Mouse (Mus musculus) midbrain, embryonic 12.5 days (tissue): ENCODE results near the gene Phlpp1. TPM values are rescaled to one million over a fixed set of nuclear protein-coding genes. Genes with fewer than 3 reads are reported as not detected.

Experiments
- ATAC-seq: fragments of 200-750 bp; cut with Nextera tagmentation; 2 replicates; pipeline ENCODE4 v1.8.0; 2017; ENCODE audit warnings: low read depth, moderate TSS enrichment, moderate library complexity; ENCODE audit not compliant: low FRiP score
- H3K27ac ChIP-seq: fragments of 300-500 bp; sonication (generic); replicated peaks from 2 replicates; pipeline ENCODE4 v1.5.1; 2016; ENCODE audit warnings: mild to moderate bottlenecking
- H3K27me3 ChIP-seq: fragments of 300-500 bp; sonication (generic); 2 replicates; pipeline ENCODE4 v1.6.1; 2016; ENCODE audit warnings: mild to moderate bottlenecking
- H3K36me3 ChIP-seq: fragments of 300-500 bp; sonication (generic); 2 replicates; pipeline ENCODE4 v1.6.1; 2016
- H3K4me1 ChIP-seq: fragments of 300-500 bp; sonication (generic); 2 replicates; pipeline ENCODE4 v1.6.1; 2016
- H3K4me2 ChIP-seq: fragments of 300-500 bp; sonication (generic); replicated peaks from 2 replicates; pipeline ENCODE4 v1.6.1; 2016; ENCODE audit warnings: mild to moderate bottlenecking, moderate library complexity
- H3K4me3 ChIP-seq: fragments of 300-500 bp; sonication (generic); 2 replicates; pipeline ENCODE4 v1.5.1; 2016; ENCODE audit warnings: mild to moderate bottlenecking
- H3K9ac ChIP-seq: fragments of 300-500 bp; sonication (generic); replicated peaks from 2 replicates; pipeline ENCODE4 v1.6.1; 2016; ENCODE audit warnings: mild to moderate bottlenecking, moderate library complexity
- H3K9me3 ChIP-seq: fragments of 300-500 bp; sonication (generic); 2 replicates; pipeline ENCODE4 v1.6.1; 2016; ENCODE audit warnings: mild to moderate bottlenecking
- WGBS: fragments of 180-500 bp; shearing (Covaris S2); methylation state at CpG from one replicate; pipeline ENCODE4 v1.1.7; 2016; 5-methylcytosine and 5-hydroxymethylcytosine counted together
- polyA plus RNA-seq: library from polyadenylated mRNA; unstranded; fragments of >200 nt; fragmentation: Nextera tagmentation; extraction: Ambion mirVana; gene quantifications from 2 replicates; pipeline ENCODE4 v1.2.1, GENCODE M21; 2016

Phlpp1 gene
- polyA plus RNA-seq, 1 experiment from 2014 or later: 8.6 TPM

GRCm38 (mm10) chr1:106272916-106273315 lies 101.4 kb downstream of the Phlpp1 start:
- 45% methylated on average over 2 of the region's 2 CpGs for WGBS
- peaks cover 28% of the 10 kb centered on the region for H3K4me1 ChIP-seq
- no peak overlapping the region for H3K9ac ChIP-seq
- no peaks in the 10 kb centered on the region for H3K27me3 ChIP-seq
- ATAC-seq: no peak
- H3K9me3 ChIP-seq: no peaks in the 10 kb centered on the region
- no peak overlapping the region for H3K27ac ChIP-seq
- H3K36me3 ChIP-seq: no peaks in the 10 kb centered on the region
- no peak overlapping the region for H3K4me3 ChIP-seq
- H3K4me2 ChIP-seq: no peak overlapping the region

DNA sequence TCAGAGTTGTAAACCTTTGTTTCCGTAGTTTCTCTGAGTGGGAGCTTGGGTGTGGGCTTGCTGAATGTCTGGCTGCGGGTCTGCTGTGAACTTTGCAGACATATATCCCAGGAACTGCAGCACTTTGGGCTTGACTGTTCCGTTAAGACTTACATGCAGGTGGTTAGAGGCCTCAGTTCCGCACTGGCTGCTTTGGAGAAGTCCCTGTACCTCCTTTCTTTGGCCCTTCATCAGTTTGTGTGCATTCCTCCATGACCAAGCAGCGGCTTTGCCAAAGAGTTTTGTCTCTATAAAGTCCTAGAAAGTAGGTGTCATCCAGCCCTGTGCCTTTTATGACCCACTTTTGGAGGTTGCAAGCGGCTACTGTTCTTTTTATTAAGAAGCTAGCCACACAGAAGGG lies 102.2 kb downstream of the Phlpp1 start:
- Histone ChIP-seq H3K36me3 (no peaks in the 10 kb centered on the region), H3K4me1 (peaks cover 36% of the 10 kb centered on the region), H3K4me2 (no peak overlapping the region), H3K4me3 (no peak overlapping the region), H3K27ac (no peak overlapping the region), H3K27me3 (no peaks in the 10 kb centered on the region), H3K9ac (no peak overlapping the region), H3K9me3 (no peaks in the 10 kb centered on the region)
- WGBS: 82% methylated on average over 6 of the region's 6 CpGs
- no peak for ATAC-seq

DNA sequence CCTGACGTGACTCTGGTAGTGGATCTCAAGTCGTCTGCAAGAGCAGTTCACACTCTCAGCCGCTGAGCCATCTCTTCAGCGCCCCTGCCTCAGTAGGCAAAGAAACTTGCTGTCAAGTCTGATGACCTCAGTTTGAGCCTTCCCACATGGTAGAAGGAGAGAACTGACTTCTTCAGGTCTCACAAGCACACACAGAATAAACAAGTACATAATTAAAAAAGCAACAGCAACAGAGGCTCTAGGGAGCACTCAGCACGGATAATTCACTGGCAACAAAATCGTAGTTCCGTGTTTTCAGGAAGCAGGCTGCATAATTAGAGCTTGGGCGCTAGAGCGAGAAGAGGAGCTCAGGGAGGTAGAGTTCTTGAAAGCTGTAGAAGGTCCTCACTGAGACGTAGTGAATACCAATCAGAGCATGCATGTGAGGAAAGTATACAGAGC lies 103.0 kb downstream of the Phlpp1 start:
- H3K4me3 ChIP-seq: no peak overlapping the region
- H3K4me1 ChIP-seq: peaks cover 40% of the 10 kb centered on the region
- H3K9ac ChIP-seq: no peak overlapping the region
- no peaks in the 10 kb centered on the region for H3K36me3 ChIP-seq
- H3K27ac ChIP-seq: no peak overlapping the region
- H3K27me3 ChIP-seq: no peaks in the 10 kb centered on the region
- no peaks in the 10 kb centered on the region for H3K9me3 ChIP-seq
- no peak for ATAC-seq
- 51% methylated on average over 10 of the region's 10 CpGs for WGBS
- no peak overlapping the region for H3K4me2 ChIP-seq

DNA sequence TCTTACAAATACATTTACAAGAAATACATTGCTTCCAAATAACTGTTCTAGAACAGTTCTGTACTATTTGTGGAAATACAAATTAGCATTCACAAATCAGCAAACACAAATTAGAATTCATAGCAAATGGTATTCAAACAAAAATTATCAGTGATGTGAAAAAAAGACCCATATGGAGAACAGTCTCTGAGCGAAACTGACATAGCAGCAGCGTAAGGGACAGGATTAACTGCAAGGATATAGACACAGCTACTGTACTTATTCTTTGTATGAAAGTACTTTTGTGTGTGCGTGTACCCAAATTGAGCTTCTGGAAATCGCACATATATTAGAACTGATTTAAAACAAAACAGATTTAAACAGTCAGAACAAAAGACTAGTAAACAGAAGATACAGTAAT lies 103.6 kb downstream of the Phlpp1 start:
- no peaks in the 10 kb centered on the region for H3K9me3 ChIP-seq
- no peak overlapping the region for H3K27ac ChIP-seq
- 91% methylated on average over 4 of the region's 4 CpGs for WGBS
- H3K27me3 ChIP-seq: no peaks in the 10 kb centered on the region
- H3K9ac ChIP-seq: no peak overlapping the region
- H3K36me3 ChIP-seq: no peaks in the 10 kb centered on the region
- H3K4me2 ChIP-seq: no peak overlapping the region
- H3K4me3 ChIP-seq: no peak overlapping the region
- ATAC-seq: no peak
- H3K4me1 ChIP-seq: peaks cover 42% of the 10 kb centered on the region

GRCm38 (mm10) chr1:106275731-106276130 lies 104.2 kb downstream of the Phlpp1 start:
- H3K27ac ChIP-seq: no peak overlapping the region
- no peaks in the 10 kb centered on the region for H3K36me3 ChIP-seq
- WGBS: 87% methylated on average over 7 of the region's 7 CpGs
- no peak overlapping the region for H3K4me3 ChIP-seq
- peaks cover 42% of the 10 kb centered on the region for H3K4me1 ChIP-seq
- no peak overlapping the region for H3K4me2 ChIP-seq
- no peak for ATAC-seq
- H3K9ac ChIP-seq: no peak overlapping the region
- H3K27me3 ChIP-seq: no peaks in the 10 kb centered on the region
- no peaks in the 10 kb centered on the region for H3K9me3 ChIP-seq

GRCm38 (mm10) chr1:106276824-106277223 lies 105.3 kb downstream of the Phlpp1 start:
- H3K4me3 ChIP-seq: no peak overlapping the region
- H3K36me3 ChIP-seq: no peaks in the 10 kb centered on the region
- 79% methylated on average over 1 of the region's 1 CpGs for WGBS
- peaks cover 41% of the 10 kb centered on the region for H3K4me1 ChIP-seq
- H3K9me3 ChIP-seq: no peaks in the 10 kb centered on the region
- ATAC-seq: no peak
- H3K27ac ChIP-seq: no peak overlapping the region
- H3K4me2 ChIP-seq: no peak overlapping the region
- H3K27me3 ChIP-seq: no peaks in the 10 kb centered on the region
- H3K9ac ChIP-seq: no peak overlapping the region

DNA sequence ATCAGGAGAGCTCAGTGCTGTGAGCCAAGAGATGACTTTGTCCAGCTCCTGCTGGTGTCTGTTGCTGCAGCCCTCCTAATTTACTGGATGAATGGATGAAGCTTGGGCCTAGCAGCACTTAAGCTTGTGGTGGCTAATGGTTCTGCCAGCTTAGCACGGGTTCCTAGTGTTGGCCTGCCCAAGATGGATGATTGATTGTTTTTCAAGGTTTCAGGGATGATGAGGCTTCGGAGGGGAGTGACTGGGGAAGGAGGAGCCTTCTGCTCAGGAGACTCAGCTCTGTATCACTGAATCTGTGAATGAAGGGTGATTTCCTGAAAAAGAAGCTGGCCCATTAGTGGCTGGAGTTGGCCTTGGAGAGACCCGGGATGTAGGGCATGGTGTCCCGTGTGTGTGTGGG lies 105.7 kb downstream of the Phlpp1 start:
- no peaks in the 10 kb centered on the region for H3K9me3 ChIP-seq
- H3K4me3 ChIP-seq: no peak overlapping the region
- no peaks in the 10 kb centered on the region for H3K36me3 ChIP-seq
- H3K9ac ChIP-seq: no peak overlapping the region
- peaks cover 37% of the 10 kb centered on the region for H3K4me1 ChIP-seq
- WGBS: 68% methylated on average over 4 of the region's 4 CpGs
- H3K27ac ChIP-seq: no peak overlapping the region
- H3K27me3 ChIP-seq: no peaks in the 10 kb centered on the region
- ATAC-seq: no peak
- H3K4me2 ChIP-seq: no peak overlapping the region

DNA sequence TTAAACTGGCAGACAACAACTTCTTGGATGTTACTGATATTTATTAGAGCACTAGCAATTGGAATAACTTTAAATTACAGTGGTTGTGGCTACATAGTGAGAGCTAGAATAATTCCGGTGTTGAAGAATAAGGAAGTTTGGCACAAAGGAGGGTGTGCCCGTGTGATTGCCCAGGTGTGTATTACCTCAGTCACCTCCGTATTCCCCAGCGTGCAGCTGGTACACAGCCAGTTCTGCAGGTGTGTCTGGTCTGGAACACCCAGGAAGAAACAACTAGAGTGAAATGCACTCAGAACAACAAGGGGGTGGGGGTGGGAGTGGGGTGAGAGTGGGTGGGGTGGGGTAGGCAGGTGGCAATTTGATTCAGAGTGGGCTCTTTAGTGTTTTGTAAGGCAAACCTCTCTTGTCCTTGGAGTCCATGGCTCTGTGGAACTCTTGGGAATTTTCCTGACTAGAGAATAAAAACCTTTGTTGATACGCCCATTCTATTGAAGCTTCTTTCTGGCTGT lies 107.1 kb downstream of the Phlpp1 start:
- Histone ChIP-seq H3K9me3 (no peaks in the 10 kb centered on the region), H3K27ac (no peak overlapping the region), H3K4me2 (no peak overlapping the region), H3K4me3 (no peak overlapping the region), H3K27me3 (no peaks in the 10 kb centered on the region), H3K9ac (no peak overlapping the region), H3K4me1 (peaks cover 28% of the 10 kb centered on the region), H3K36me3 (no peaks in the 10 kb centered on the region)
- WGBS: 83% methylated on average over 5 of the region's 5 CpGs
- ATAC-seq: no peak

DNA sequence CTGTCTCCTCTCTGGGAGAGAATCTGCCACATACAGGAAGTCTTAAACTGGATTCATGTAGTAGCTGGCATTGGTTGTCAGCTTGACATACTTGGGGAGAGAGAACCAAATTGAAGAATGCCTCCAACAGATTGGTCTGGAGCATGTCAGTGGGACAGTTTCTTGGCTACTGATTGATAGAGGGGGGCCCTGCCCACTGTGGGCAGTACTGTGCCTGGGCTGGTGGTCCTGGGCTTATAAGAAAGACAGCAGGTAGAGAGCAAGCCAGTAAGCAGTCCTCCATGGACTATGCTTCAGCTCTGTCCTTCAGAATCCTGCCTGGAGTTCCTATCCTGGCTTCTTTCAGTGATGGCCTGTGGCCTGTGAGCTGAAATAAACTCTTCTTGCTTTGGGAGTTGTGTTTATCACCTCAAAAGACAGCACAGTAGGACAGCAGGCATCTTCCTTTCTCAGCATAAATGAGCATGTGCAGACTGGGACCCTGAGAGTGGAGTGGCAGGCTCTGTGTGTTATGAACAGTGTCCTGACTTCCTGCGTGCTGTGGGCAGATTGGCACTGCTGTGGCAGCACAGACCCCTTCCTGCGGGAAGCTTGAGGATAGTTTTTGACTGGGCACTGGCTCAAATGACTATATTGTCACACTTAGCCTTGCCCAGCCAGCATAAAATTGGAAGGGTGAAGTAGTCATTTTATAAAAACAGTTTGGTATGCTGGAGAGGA lies 108.0 kb downstream of the Phlpp1 start:
- no peak overlapping the region for H3K4me3 ChIP-seq
- H3K27me3 ChIP-seq: no peaks in the 10 kb centered on the region
- no peak for ATAC-seq
- H3K4me2 ChIP-seq: no peak overlapping the region
- no peaks in the 10 kb centered on the region for H3K9me3 ChIP-seq
- no peak overlapping the region for H3K27ac ChIP-seq
- no peaks in the 10 kb centered on the region for H3K36me3 ChIP-seq
- WGBS: 86% methylated on average over 2 of the region's 2 CpGs
- peaks cover 26% of the 10 kb centered on the region for H3K4me1 ChIP-seq
- no peak overlapping the region for H3K9ac ChIP-seq

GRCm38 (mm10) chr1:106280171-106280913 lies 108.8 kb downstream of the Phlpp1 start:
- no peak overlapping the region for H3K4me2 ChIP-seq

GRCm38 (mm10) chr1:106286815-106287214 lies 115.3 kb downstream of the Phlpp1 start:
- no peaks in the 10 kb centered on the region for H3K4me1 ChIP-seq
- H3K27me3 ChIP-seq: no peaks in the 10 kb centered on the region
- H3K27ac ChIP-seq: no peak overlapping the region
- no peaks in the 10 kb centered on the region for H3K9me3 ChIP-seq
- H3K36me3 ChIP-seq: no peaks in the 10 kb centered on the region
- H3K4me2 ChIP-seq: no peak overlapping the region
- no peak for ATAC-seq
- no peak overlapping the region for H3K9ac ChIP-seq
- WGBS: 96% methylated on average over 7 of the region's 7 CpGs
- no peak overlapping the region for H3K4me3 ChIP-seq

More at GRCm38 (mm10) chr1:106280171-106280913, 108.8 kb downstream of the Phlpp1 start:
- Histone ChIP-seq H3K4me1 (peaks cover 22% of the 10 kb centered on the region), H3K9me3 (no peaks in the 10 kb centered on the region), H3K27ac (no peak overlapping the region), H3K36me3 (no peaks in the 10 kb centered on the region), H3K4me3 (no peak overlapping the region), H3K27me3 (no peaks in the 10 kb centered on the region), H3K9ac (no peak overlapping the region)
- WGBS: 84% methylated on average over 8 of the region's 8 CpGs
- ATAC-seq: no peak

GRCm38 (mm10) chr1:106289065-106289464 lies 117.5 kb downstream of the Phlpp1 start:
- H3K4me3 ChIP-seq: no peak overlapping the region
- H3K36me3 ChIP-seq: no peaks in the 10 kb centered on the region
- H3K9ac ChIP-seq: no peak overlapping the region
- 90% methylated on average over 5 of the region's 5 CpGs for WGBS
- no peak overlapping the region for H3K4me2 ChIP-seq
- no peaks in the 10 kb centered on the region for H3K27me3 ChIP-seq
- no peaks in the 10 kb centered on the region for H3K9me3 ChIP-seq
- no peaks in the 10 kb centered on the region for H3K4me1 ChIP-seq
- no peak for ATAC-seq
- no peak overlapping the region for H3K27ac ChIP-seq
